Mouse (Mus musculus) bone marrow, adult 2 months (tissue): Measurements from ENCODE around the gene Tmem80.

Source experiments
- CTCF ChIP-seq: fragments of 200-500 bp; IDR thresholded peaks from 2 replicates; pipeline ENCODE4 v1.5.1; 2011; ENCODE audit warnings: low read length, control low read depth; ENCODE audit not compliant: control insufficient read depth, insufficient read depth
- POLR2A ChIP-seq: fragments of 200-500 bp; IDR thresholded peaks from 2 replicates; pipeline ENCODE4 v1.6.1; 2011; ENCODE audit warnings: low read depth, mild to moderate bottlenecking, control low read depth, low read length, borderline replicate concordance; ENCODE audit not compliant: control insufficient read depth

DNA sequence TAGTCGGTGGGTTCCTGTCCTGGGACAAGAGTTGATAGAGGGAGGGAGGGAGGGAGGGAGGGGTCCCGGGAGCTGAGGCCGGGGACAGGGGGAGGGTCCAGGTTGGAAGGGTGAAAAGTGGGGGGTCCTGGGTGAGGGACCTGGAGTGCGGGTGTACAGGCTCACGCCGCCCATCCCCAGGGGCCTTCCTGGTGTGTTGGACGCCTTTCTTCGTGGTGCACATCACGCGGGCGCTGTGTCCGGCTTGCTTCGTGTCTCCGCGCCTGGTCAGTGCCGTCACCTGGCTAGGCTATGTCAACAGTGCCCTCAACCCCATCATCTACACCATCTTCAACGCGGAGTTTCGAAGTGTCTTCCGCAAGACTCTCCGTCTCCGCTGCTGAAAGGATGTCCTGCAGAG is 33.1 kb upstream of the Tmem80 start:
- TF ChIP-seq CTCF = no peak
- no peak for TF ChIP-seq POLR2A
